Comparison of ENCODE assay signal across 8 mouse cellular contexts in the genomic region with DNA sequence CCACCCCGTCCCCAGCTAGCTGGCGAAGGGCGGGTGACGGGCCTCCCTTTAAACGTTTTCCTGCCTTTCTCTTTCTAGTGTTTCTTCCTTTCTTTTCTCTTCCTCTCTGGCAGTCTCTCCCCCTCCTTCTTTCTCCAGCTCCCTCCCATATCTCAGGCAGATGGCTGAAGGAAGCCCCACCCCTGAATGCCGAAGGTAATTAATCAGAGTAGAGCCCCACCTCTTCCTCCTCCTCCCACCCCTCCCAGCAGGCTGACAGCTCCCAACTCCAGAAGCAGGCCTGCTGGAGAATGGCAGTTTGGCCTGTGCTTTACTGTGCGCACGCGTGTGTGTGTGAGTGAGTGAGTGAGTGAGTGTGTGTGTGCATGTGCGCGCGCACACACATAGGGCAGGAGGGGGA.
DNase-seq lines count a peak whose midpoint lies in the region; ATAC-seq lines count a peak whose summit lies in the region.

No protein-coding gene starts in this region.

- peak; percentile 21 for DNase-seq in thymus, postnatal 4 days
- DNase-seq in thymus, adult 18-20 months = no peak
- DNase-seq in embryonic facial prominence, embryonic 11.5 days (ENCODE audit: low spot score) = peak; percentile 91
- DNase-seq in heart, adult 8-10 months (ENCODE audit: low spot score) = peak; percentile 84
- peak; percentile 85 for DNase-seq in kidney, adult 9 months
- DNase-seq in testis, postnatal 10 days (ENCODE audit: low spot score) = peak; percentile 76

- H3K4me2 ChIP-seq in embryonic facial prominence, embryonic 11.5 days (ENCODE audit: low read depth, low read length) = peak overlapping the region; percentile 58
- peak overlapping the region; percentile 63 for H3K4me2 ChIP-seq in limb, embryonic 13.5 days (replicated peaks)
- peak overlapping the region; percentile 67 for H3K4me2 ChIP-seq in midbrain, embryonic 16.5 days (ENCODE audit: low read length)

- H3K9me3 ChIP-seq in embryonic facial prominence, embryonic 11.5 days (replicated peaks; ENCODE audit: control insufficient read depth, low read length) = no peaks in the 10 kb centered on the region
- no peaks in the 10 kb centered on the region for H3K9me3 ChIP-seq in limb, embryonic 13.5 days
- no peaks in the 10 kb centered on the region for H3K9me3 ChIP-seq in midbrain, embryonic 16.5 days (replicated peaks; ENCODE audit: control insufficient read depth, low read length, poor library complexity, severe bottlenecking)

- ATAC-seq in embryonic facial prominence, embryonic 11.5 days (replicated peaks; ENCODE audit: insufficient number of reproducible peaks, low FRiP score, low TSS enrichment, low read depth) = peak; percentile 90
- peak; percentile 86 for ATAC-seq in limb, embryonic 13.5 days (ENCODE audit: low FRiP score, low read depth)
- peak; percentile 94 for ATAC-seq in midbrain, embryonic 16.5 days

- H3K4me3 ChIP-seq in embryonic facial prominence, embryonic 11.5 days (ENCODE audit: low read depth, low read length) = peak overlapping the region; percentile 34
- H3K4me3 ChIP-seq in limb, embryonic 13.5 days = peak overlapping the region; percentile 53
- peak overlapping the region; percentile 62 for H3K4me3 ChIP-seq in midbrain, embryonic 16.5 days (ENCODE audit: low read depth, low read length)

- H3K27me3 ChIP-seq in embryonic facial prominence, embryonic 11.5 days (ENCODE audit: control insufficient read depth, insufficient read depth, low read length) = no peaks in the 10 kb centered on the region
- H3K27me3 ChIP-seq in limb, embryonic 13.5 days = no peaks in the 10 kb centered on the region
- H3K27me3 ChIP-seq in midbrain, embryonic 16.5 days (ENCODE audit: control insufficient read depth, insufficient read depth, low read depth, low read length) = no peaks in the 10 kb centered on the region

- H3K4me1 ChIP-seq in embryonic facial prominence, embryonic 11.5 days (ENCODE audit: control insufficient read depth, insufficient read depth, low read length) = no peaks in the 10 kb centered on the region
- peaks cover 76% of the 10 kb centered on the region for H3K4me1 ChIP-seq in limb, embryonic 13.5 days
- H3K4me1 ChIP-seq in midbrain, embryonic 16.5 days (ENCODE audit: control insufficient read depth, insufficient read depth, low read length) = peaks cover 26% of the 10 kb centered on the region

- WGBS in embryonic facial prominence, embryonic 11.5 days = 1% methylated on average over 12 of the region's 12 CpGs
- WGBS in limb, embryonic 13.5 days = 2% methylated on average over 12 of the region's 12 CpGs
- under 1% methylated on average over 12 of the region's 12 CpGs for WGBS in midbrain, embryonic 16.5 days

- peak overlapping the region; percentile 45 for H3K9ac ChIP-seq in embryonic facial prominence, embryonic 11.5 days (replicated peaks; ENCODE audit: low read length)
- peak overlapping the region; percentile 70 for H3K9ac ChIP-seq in limb, embryonic 13.5 days
- peak overlapping the region; percentile 86 for H3K9ac ChIP-seq in midbrain, embryonic 16.5 days (ENCODE audit: low read depth, low read length)

- H3K36me3 ChIP-seq in embryonic facial prominence, embryonic 11.5 days (replicated peaks; ENCODE audit: control insufficient read depth, insufficient read depth, low read depth, low read length) = no peaks in the 10 kb centered on the region
- no peaks in the 10 kb centered on the region; the same call in 1 of the 2 replicates for H3K36me3 ChIP-seq in limb, embryonic 13.5 days
- no peaks in the 10 kb centered on the region for H3K36me3 ChIP-seq in midbrain, embryonic 16.5 days (ENCODE audit: control insufficient read depth, insufficient read depth, low read length)

- H3K27ac ChIP-seq in embryonic facial prominence, embryonic 11.5 days (replicated peaks; ENCODE audit: low read depth, low read length) = peak overlapping the region; percentile 57
- peak overlapping the region; percentile 94 for H3K27ac ChIP-seq in limb, embryonic 13.5 days
- H3K27ac ChIP-seq in midbrain, embryonic 16.5 days (ENCODE audit: low read length) = peak overlapping the region; percentile 94

Comparison
In these comparisons a context has a peak if more than half of its experiments do, and no peak if none do; other contexts are left out.
1. DNase-seq: peak in thymus, postnatal 4 days (single experiment), embryonic facial prominence, embryonic 11.5 days (single experiment), heart, adult 8-10 months (single experiment), kidney, adult 9 months (single experiment) and testis, postnatal 10 days (single experiment); none in thymus, adult 18-20 months (0 of 2).
2. Peak in every context shown above with its lines, with median percentiles within 50 percentile points of each other: ATAC-seq, H3K27ac ChIP-seq, H3K4me2 ChIP-seq, H3K4me3 ChIP-seq and H3K9ac ChIP-seq.